ENCODE assay signal across 9 mouse cellular contexts in the genomic region with DNA sequence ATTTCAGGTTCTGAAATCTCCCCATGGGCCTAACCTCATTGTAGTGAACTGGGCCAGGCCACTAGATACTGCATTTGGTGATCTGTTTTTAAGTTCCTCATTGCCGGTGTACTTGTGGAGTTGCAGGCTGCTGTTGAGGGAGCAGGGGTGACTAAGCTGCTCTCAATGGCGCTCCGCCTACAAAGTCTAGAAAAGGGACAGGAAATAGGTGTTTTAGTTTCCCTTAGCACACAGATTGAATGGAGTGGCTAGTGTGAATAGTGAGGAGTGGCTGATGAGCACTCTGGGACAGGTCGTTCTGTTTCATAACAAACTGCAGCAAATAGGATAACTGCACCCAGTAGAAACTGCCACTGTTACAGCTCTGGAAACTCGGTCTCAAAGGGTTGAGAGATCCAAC. TPM values are rescaled to one million over a fixed set of nuclear protein-coding genes. Genes with fewer than 3 reads are reported as not detected.
A peak's percentile ranks its signal among the peaks of the same experiment; 100 is the strongest.
DNase-seq lines count a peak whose midpoint lies in the region; ATAC-seq lines count a peak whose summit lies in the region.
"Had no signal": no experiment of that assay in that cellular context is flagged by ENCODE, and none has a peak within 500 bp of the region (broad histone marks: within the 10 kb centered on the region; RNA-seq: fewer than 3 reads in every experiment).

No protein-coding gene starts in this region.

- ATAC-seq in CD4-positive, CD25-positive, alpha-beta regulatory T cell, adult 4 months, result peak; percentile 92

- DNase-seq in ZHBTc4 (ENCODE audit: low read depth, low spot score), result peak; percentile 31
- DNase-seq in induced T-regulatory cell, adult 2 months (ENCODE audit: low read depth), result peak; percentile 79
- DNase-seq in monocyte, adult 2 months (ENCODE audit: low read depth in 1 of 2, low spot score in 2 of 2), result peak; percentile 33 to 45
- DNase-seq in cerebellum, postnatal 36 days, result no peak
- no peak for DNase-seq in cerebellum, postnatal 14 days
- DNase-seq in cerebellum, adult 18-20 months, result no peak
- DNase-seq: adrenal gland, postnatal 10 days; layer of hippocampus, adult 9-11 months had no signal

RNA-seq across cellular contexts. Expression of a gene that starts 30.3 kb away (rescaled TPM):
- 100 to 1,000 TPM; 100 to 111 TPM for polyA plus RNA-seq in CD4-positive, CD25-positive, alpha-beta regulatory T cell, adult 4 months (2017; shearing (Covaris generic))

Comparison
In these comparisons a context has a peak if more than half of its experiments do, and no peak if none do; other contexts are left out.
1. DNase-seq: peak in ZHBTc4 (single experiment), induced T-regulatory cell, adult 2 months (single experiment) and monocyte, adult 2 months (2 of 2); none in cerebellum, postnatal 36 days (0 of 2), cerebellum, postnatal 14 days (0 of 2) and cerebellum, adult 18-20 months (0 of 2).